Mouse (Mus musculus): Measurements from ENCODE around the gene Wdr34. TPM values are rescaled to one million over a fixed set of nuclear protein-coding genes. Genes with fewer than 3 reads are reported as not detected.
"Not testable (repeated sequence)": the region's sequence is repeated elsewhere in the genome, so short reads cannot be mapped to it uniquely, and the experiment has no call there.

The Wdr34 gene
- polyA plus RNA-seq, 1 experiment from 2014 or later: 17.5 TPM

GRCm38 (mm10) chr2:30063235-30063634 is 14.6 kb upstream of the Wdr34 start:
- whole genome bisulfite sequencing (ENCODE audit: insufficient replicate concordance): 3% methylated on average over 8 of the region's 8 CpGs
- Histone ChIP-seq H3K27ac (ENCODE audit: low read depth, low read length) (peak overlapping the region; percentile 94), H3K9me3 (replicated peaks; ENCODE audit: control insufficient read depth, low read length) (no peaks in the 10 kb centered on the region), H3K36me3 (ENCODE audit: control insufficient read depth, insufficient read depth, low read length) (peaks cover 3% of the 10 kb centered on the region; the same call in 1 of the 2 replicates), H3K4me3 (ENCODE audit: low read depth, low read length) (peak overlapping the region; percentile 66), H3K4me1 (ENCODE audit: control insufficient read depth, insufficient read depth, low read length) (peaks cover 24% of the 10 kb centered on the region), H3K4me2 (peak overlapping the region; percentile 95), H3K9ac (ENCODE audit: low read depth, low read length) (peak overlapping the region; percentile 81), H3K27me3 (ENCODE audit: control insufficient read depth, insufficient read depth, low read length) (no peaks in the 10 kb centered on the region)
- no peak for ATAC-seq (replicated peaks; ENCODE audit: insufficient number of reproducible peaks, low FRiP score, low TSS enrichment)

GRCm38 (mm10) chr2:30062249-30063093 is 13.8 kb upstream of the Wdr34 start:
- peak overlapping the region; percentile 95 for H3K4me2 ChIP-seq
- peaks cover 21% of the 10 kb centered on the region for H3K4me1 ChIP-seq (ENCODE audit: control insufficient read depth, insufficient read depth, low read length)
- no peaks in the 10 kb centered on the region for H3K36me3 ChIP-seq (ENCODE audit: control insufficient read depth, insufficient read depth, low read length)
- peak overlapping the region; percentile 66 for H3K4me3 ChIP-seq (ENCODE audit: low read depth, low read length)
- WGBS (ENCODE audit: insufficient replicate concordance): under 1% methylated on average over 40 of the region's 40 CpGs
- peak overlapping the region; percentile 94 for H3K27ac ChIP-seq (ENCODE audit: low read depth, low read length)
- no peaks in the 10 kb centered on the region for H3K9me3 ChIP-seq (replicated peaks; ENCODE audit: control insufficient read depth, low read length)
- ATAC-seq (replicated peaks; ENCODE audit: insufficient number of reproducible peaks, low FRiP score, low TSS enrichment): peak; percentile 28; the same call in 1 of the 2 replicates
- peak overlapping the region; percentile 81 for H3K9ac ChIP-seq (ENCODE audit: low read depth, low read length)
- H3K27me3 ChIP-seq (ENCODE audit: control insufficient read depth, insufficient read depth, low read length): no peaks in the 10 kb centered on the region

GRCm38 (mm10) chr2:30061215-30062166 is 12.8 kb upstream of the Wdr34 start:
- Histone ChIP-seq H3K36me3 (ENCODE audit: control insufficient read depth, insufficient read depth, low read length) (no peaks in the 10 kb centered on the region), H3K27ac (ENCODE audit: low read depth, low read length) (peak overlapping the region; percentile 94), H3K4me1 (ENCODE audit: control insufficient read depth, insufficient read depth, low read length) (peaks cover 21% of the 10 kb centered on the region), H3K4me2 (peak overlapping the region; percentile 95), H3K9ac (ENCODE audit: low read depth, low read length) (peak overlapping the region; percentile 81), H3K4me3 (ENCODE audit: low read depth, low read length) (peak overlapping the region; percentile 66), H3K9me3 (replicated peaks; ENCODE audit: control insufficient read depth, low read length) (no peaks in the 10 kb centered on the region), H3K27me3 (ENCODE audit: control insufficient read depth, insufficient read depth, low read length) (no peaks in the 10 kb centered on the region)
- WGBS (ENCODE audit: insufficient replicate concordance): 8% methylated on average over 37 of the region's 37 CpGs
- ATAC-seq (replicated peaks; ENCODE audit: insufficient number of reproducible peaks, low FRiP score, low TSS enrichment): no peak

- no peaks in the 10 kb centered on the region for H3K27me3 ChIP-seq (ENCODE audit: control insufficient read depth, insufficient read depth, low read length)
- no peaks in the 10 kb centered on the region for H3K36me3 ChIP-seq (ENCODE audit: control insufficient read depth, insufficient read depth, low read length)
- peaks cover 7% of the 10 kb centered on the region for H3K4me1 ChIP-seq (ENCODE audit: control insufficient read depth, insufficient read depth, low read length)
- no peak overlapping the region for H3K4me2 ChIP-seq
- 61% methylated on average over 5 of the region's 5 CpGs for WGBS (ENCODE audit: insufficient replicate concordance)
- H3K27ac ChIP-seq (ENCODE audit: low read depth, low read length): no peak overlapping the region
- H3K4me3 ChIP-seq (ENCODE audit: low read depth, low read length): no peak overlapping the region
- ATAC-seq (replicated peaks; ENCODE audit: insufficient number of reproducible peaks, low FRiP score, low TSS enrichment): no peak
- H3K9ac ChIP-seq (ENCODE audit: low read depth, low read length): no peak overlapping the region
- H3K9me3 ChIP-seq (replicated peaks; ENCODE audit: control insufficient read depth, low read length): no peaks in the 10 kb centered on the region
These were observed 9.7 kb upstream of the Wdr34 start for GRCm38 (mm10) chr2:30058418-30058817.

GRCm38 (mm10) chr2:30057223-30057904 is 8.7 kb upstream of the Wdr34 start, which contains the start of gene Set:
Gene Set (plus strand): TSS chr2:30057378.
- no peak within 1 kb of the TSS for H3K27ac ChIP-seq (ENCODE audit: low read depth, low read length)
- H3K4me3 ChIP-seq (ENCODE audit: low read depth, low read length): no peak within 1 kb of the TSS
- 0 out of 2 replicates have a peak, but pooled peaks cover 3% of the 10 kb centered on the region for H3K4me1 ChIP-seq (ENCODE audit: control insufficient read depth, insufficient read depth, low read length)
- no peaks in the 10 kb centered on the region for H3K36me3 ChIP-seq (ENCODE audit: control insufficient read depth, insufficient read depth, low read length)
- WGBS (ENCODE audit: insufficient replicate concordance): 45% methylated on average over 12 of the region's 12 CpGs
- ATAC-seq (replicated peaks; ENCODE audit: insufficient number of reproducible peaks, low FRiP score, low TSS enrichment): no peak
- no peak within 1 kb of the TSS for H3K4me2 ChIP-seq
- no peak within 1 kb of the TSS for H3K9ac ChIP-seq (ENCODE audit: low read depth, low read length)
- H3K27me3 ChIP-seq (ENCODE audit: control insufficient read depth, insufficient read depth, low read length): no peaks in the 10 kb centered on the region
- H3K9me3 ChIP-seq (replicated peaks; ENCODE audit: control insufficient read depth, low read length): no peaks in the 10 kb centered on the region

- Histone ChIP-seq H3K4me2 (no peak overlapping the region), H3K4me1 (ENCODE audit: control insufficient read depth, insufficient read depth, low read length) (0 out of 2 replicates have a peak, but pooled peaks cover 3% of the 10 kb centered on the region), H3K27me3 (ENCODE audit: control insufficient read depth, insufficient read depth, low read length) (no peaks in the 10 kb centered on the region), H3K9me3 (replicated peaks; ENCODE audit: control insufficient read depth, low read length) (no peaks in the 10 kb centered on the region), H3K4me3 (ENCODE audit: low read depth, low read length) (no peak overlapping the region), H3K36me3 (ENCODE audit: control insufficient read depth, insufficient read depth, low read length) (no peaks in the 10 kb centered on the region), H3K27ac (ENCODE audit: low read depth, low read length) (no peak overlapping the region), H3K9ac (ENCODE audit: low read depth, low read length) (no peak overlapping the region)
- ATAC-seq (replicated peaks; ENCODE audit: insufficient number of reproducible peaks, low FRiP score, low TSS enrichment): no peak
- 80% methylated on average over 3 of the region's 3 CpGs for WGBS (ENCODE audit: insufficient replicate concordance)
These were observed 8.1 kb upstream of the Wdr34 start for GRCm38 (mm10) chr2:30056736-30057135.

GRCm38 (mm10) chr2:30055310-30055709 is 6.6 kb upstream of the Wdr34 start:
- ATAC-seq (replicated peaks; ENCODE audit: insufficient number of reproducible peaks, low FRiP score, low TSS enrichment); H3K4me2 ChIP-seq; H3K4me3 ChIP-seq (ENCODE audit: low read depth, low read length): not testable (repeated sequence)

More at GRCm38 (mm10) chr2:30055310-30055709, 6.6 kb upstream of the Wdr34 start:
- H3K27ac ChIP-seq (ENCODE audit: low read depth, low read length); H3K4me1 ChIP-seq (ENCODE audit: control insufficient read depth, insufficient read depth, low read length); H3K36me3 ChIP-seq (ENCODE audit: control insufficient read depth, insufficient read depth, low read length); H3K9me3 ChIP-seq (replicated peaks; ENCODE audit: control insufficient read depth, low read length); H3K9ac ChIP-seq (ENCODE audit: low read depth, low read length); H3K27me3 ChIP-seq (ENCODE audit: control insufficient read depth, insufficient read depth, low read length): not testable (repeated sequence)
- WGBS (ENCODE audit: insufficient replicate concordance): 92% methylated on average over 3 of the region's 3 CpGs
